Mouse (Mus musculus): ENCODE results near the gene Cyth1. TPM values are rescaled to one million over a fixed set of nuclear protein-coding genes. Genes with fewer than 3 reads are reported as not detected.
A peak's percentile ranks its signal among the peaks of the same experiment; 100 is the strongest.

Gene Cyth1
- total RNA-seq, 2 experiments from 2014 or later, result 56.4 to 60.9 TPM

GRCm38 (mm10) chr11:118162245-118162644 lies 86.1 kb downstream of the Cyth1 start:
- intact Hi-C loops (cut with DNase I), result no loop called here

GRCm38 (mm10) chr11:118161240-118161639 lies 87.2 kb downstream of the Cyth1 start:
- intact Hi-C loops (cut with DNase I), result no loop called here
- DNase-seq, result no peak

More at GRCm38 (mm10) chr11:118162245-118162644, 86.1 kb downstream of the Cyth1 start:
- DNase-seq, result no peak

GRCm38 (mm10) chr11:118160763-118161162 lies 87.6 kb downstream of the Cyth1 start:
- intact Hi-C loops (cut with DNase I), result no loop called here
- DNase-seq, result peak in 1 of 2 experiments; percentile 50

GRCm38 (mm10) chr11:118158753-118159152 lies 89.6 kb downstream of the Cyth1 start:
- DNase-seq, result no peak
- intact Hi-C loops (cut with DNase I), result no loop called here

GRCm38 (mm10) chr11:118156480-118157060 lies 91.8 kb downstream of the Cyth1 start:
- DNase-seq, result no peak
- intact Hi-C loops (cut with DNase I), result no loop called here

GRCm38 (mm10) chr11:118152964-118153363 lies 95.4 kb downstream of the Cyth1 start:
- no peak for DNase-seq
- intact Hi-C loops (cut with DNase I), result no loop called here

- no peak for DNase-seq
- intact Hi-C loops (cut with DNase I), result no loop called here
Measured at GRCm38 (mm10) chr11:118151423-118152180, 96.8 kb downstream of the Cyth1 start.

- intact Hi-C loops (cut with DNase I), result no loop called here
- DNase-seq, result no peak
Measured at GRCm38 (mm10) chr11:118150115-118150701, 98.2 kb downstream of the Cyth1 start.

GRCm38 (mm10) chr11:118147877-118148637 lies 100.3 kb downstream of the Cyth1 start:
- no peak for DNase-seq
- intact Hi-C loops (cut with DNase I), result no loop called here

- intact Hi-C loops (cut with DNase I), result no loop called here
- no peak for DNase-seq
Measured at GRCm38 (mm10) chr11:118146446-118146845, 101.9 kb downstream of the Cyth1 start.

- DNase-seq, result peak; percentile 57 to 67
- intact Hi-C loops (cut with DNase I), result no loop called here
Measured at GRCm38 (mm10) chr11:118145771-118146351, 102.5 kb downstream of the Cyth1 start.

- no peak for DNase-seq
- intact Hi-C loops (cut with DNase I), result no loop called here
Measured at GRCm38 (mm10) chr11:118145092-118145491, 103.3 kb downstream of the Cyth1 start.

- no peak for DNase-seq
- intact Hi-C loops (cut with DNase I), result no loop called here
Measured at GRCm38 (mm10) chr11:118143731-118144130, 104.7 kb downstream of the Cyth1 start.

GRCm38 (mm10) chr11:118142547-118143165 lies 105.7 kb downstream of the Cyth1 start:
- DNase-seq, result no peak
- intact Hi-C loops (cut with DNase I), result no loop called here

GRCm38 (mm10) chr11:118140771-118141565 lies 107.4 kb downstream of the Cyth1 start:
- no peak for DNase-seq
- intact Hi-C loops (cut with DNase I), result no loop called here

GRCm38 (mm10) chr11:118138347-118138746 lies 110.0 kb downstream of the Cyth1 start:
- intact Hi-C loops (cut with DNase I), result no loop called here
- DNase-seq, result no peak

GRCm38 (mm10) chr11:118136172-118136632 lies 112.2 kb downstream of the Cyth1 start:
- intact Hi-C loops (cut with DNase I), result no loop called here
- no peak for DNase-seq

GRCm38 (mm10) chr11:118135271-118135670 lies 113.1 kb downstream of the Cyth1 start:
- no peak for DNase-seq
- intact Hi-C loops (cut with DNase I), result no loop called here

GRCm38 (mm10) chr11:118133752-118134169 lies 114.6 kb downstream of the Cyth1 start:
- intact Hi-C loops (cut with DNase I), result no loop called here
- peak; percentile 31 to 44 for DNase-seq
